Mouse (Mus musculus) myocyte (in vitro differentiated cells): ENCODE measurements around the gene Il17a.

ENCODE experiments used
- E2F4 ChIP-seq: IDR thresholded peaks from one replicate; pipeline ENCODE4 v1.6.1; 2011; ENCODE audit warnings: mild to moderate bottlenecking, control low read depth, moderate library complexity; ENCODE audit not compliant: insufficient read depth
- POLR2A ChIP-seq: IDR thresholded peaks from one replicate; pipeline ENCODE4 v1.6.1; 2011; ENCODE audit warnings: low read depth, mild to moderate bottlenecking, control low read depth, moderate library complexity; ENCODE audit not compliant: insufficient read length
- POLR2AphosphoS2 ChIP-seq: IDR thresholded peaks from one replicate; pipeline ENCODE4 v1.6.1; 2011; ENCODE audit warnings: low read depth, control low read depth; ENCODE audit not compliant: insufficient read length
- REST ChIP-seq: IDR thresholded peaks from one replicate; pipeline ENCODE4 v1.6.1; 2011; ENCODE audit warnings: mild to moderate bottlenecking, control low read depth, moderate library complexity; ENCODE audit not compliant: insufficient read depth, insufficient read length
- SRF ChIP-seq: IDR thresholded peaks from one replicate; pipeline ENCODE4 v1.6.1; 2011; ENCODE audit warnings: low read depth; ENCODE audit not compliant: control insufficient read depth, insufficient read length

GRCm38 (mm10) chr1:20740496-20740998 is 9.8 kb downstream of the Il17a start:
- TF ChIP-seq REST = no peak
- TF ChIP-seq POLR2A = no peak
- TF ChIP-seq POLR2AphosphoS2 = no peak
- TF ChIP-seq E2F4 = no peak
- TF ChIP-seq SRF = no peak
